Mouse (Mus musculus): Measurements from ENCODE around the gene Ctsz.

The Ctsz gene

GRCm38 (mm10) chr2:174393383-174393782 is 45.5 kb downstream of the Ctsz start:
- no peak for DNase-seq (ENCODE audit: low read depth, low spot score)

GRCm38 (mm10) chr2:174392554-174392953 is 46.3 kb downstream of the Ctsz start:
- no peak for DNase-seq (ENCODE audit: low read depth, low spot score)

GRCm38 (mm10) chr2:174391936-174392335 is 46.9 kb downstream of the Ctsz start:
- DNase-seq (ENCODE audit: low read depth, low spot score): no peak

GRCm38 (mm10) chr2:174381021-174381420 is 57.8 kb downstream of the Ctsz start:
- no peak for DNase-seq (ENCODE audit: low read depth, low spot score)
